Mouse (Mus musculus) Muller cell, postnatal 12 days (primary cell): ENCODE data around the gene Gm2564.
"Not testable (repeated sequence)": the region's sequence is repeated elsewhere in the genome, so short reads cannot be mapped to it uniquely, and the experiment has no call there.

ENCODE experiments used
- DNase-seq: peaks from one replicate; pipeline ENCODE4 v3.0.0-alpha.2; 2015; ENCODE audit errors: inconsistent ontology term

The Gm2564 gene

GRCm38 (mm10) chr4:42629419-42629818 is at the start of gene Gm2564:
Gm2564 (plus strand) TSS chr4:42629719.
- not testable (repeated sequence) for DNase-seq

DNA sequence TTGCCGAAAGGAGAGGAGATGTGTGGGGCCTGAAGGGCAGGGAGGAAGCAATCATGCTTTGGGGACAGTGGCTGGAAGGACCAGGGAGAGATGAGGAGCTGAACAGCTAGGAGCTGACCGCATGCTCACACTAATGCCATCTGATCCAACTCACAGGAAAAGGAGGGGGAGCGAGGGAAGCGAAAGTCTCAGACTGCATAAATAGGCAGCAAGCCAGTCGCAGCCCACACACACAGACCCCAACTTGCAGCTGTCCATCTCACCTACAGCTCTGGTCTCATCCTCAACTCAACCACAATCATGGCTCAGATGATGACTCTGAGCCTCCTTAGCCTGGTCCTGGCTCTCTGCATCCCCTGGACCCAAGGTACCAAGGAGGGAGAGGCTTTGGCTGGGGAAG is 17.6 kb upstream of the Gm2564 start, which contains the start of gene Gm10591:
Gm10591 (plus strand) TSS at position 301 of the 400 bp plus-strand sequence.
- not testable (repeated sequence) for DNase-seq

DNA sequence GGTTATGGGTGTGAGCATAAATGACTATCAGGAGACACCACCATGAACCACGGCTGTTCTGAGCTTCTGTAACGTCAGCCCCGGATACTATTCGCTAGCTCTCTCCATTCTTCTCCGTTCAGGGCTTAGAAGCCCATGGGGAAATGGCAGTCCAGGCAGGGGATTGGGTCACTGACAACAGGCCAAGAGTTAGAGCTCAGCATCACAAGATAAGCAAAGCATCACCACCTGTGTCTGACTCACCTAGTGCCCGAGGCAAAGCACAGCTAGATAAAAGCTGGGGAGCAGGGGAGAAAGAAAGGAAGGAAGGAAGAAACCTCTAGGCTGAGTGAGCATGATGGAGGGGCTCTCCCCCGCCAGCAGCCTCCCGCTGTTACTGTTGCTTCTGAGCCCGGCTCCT is 25.4 kb downstream of the Gm2564 start, which contains the start of gene Ccl27b:
Ccl27b (plus strand) TSS at position 301 of the 400 bp plus-strand sequence.
- not testable (repeated sequence) for DNase-seq

DNA sequence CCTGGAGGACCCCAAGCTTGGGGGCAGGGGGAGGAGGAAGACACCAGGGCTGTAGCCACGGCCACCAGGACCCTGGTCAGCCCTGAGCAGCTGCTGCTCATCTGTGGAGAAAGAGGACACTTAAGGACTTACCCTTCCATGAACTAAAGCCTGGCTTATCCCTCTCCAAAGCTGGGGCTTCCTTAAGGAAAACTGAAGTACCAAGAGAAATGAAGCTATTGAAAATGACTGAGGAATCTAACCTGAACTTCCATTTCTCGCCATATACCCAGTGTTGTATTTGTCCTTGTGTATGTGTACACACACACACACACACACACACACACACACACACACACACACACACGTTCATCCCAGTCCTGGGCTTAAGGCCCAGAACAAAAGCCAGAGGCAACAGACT is 32.3 kb downstream of the Gm2564 start, which contains the start of gene Il11ra2:
Il11ra2 (minus strand) TSS at position 101 of the 400 bp plus-strand sequence.
- DNase-seq = not testable (repeated sequence)

DNA sequence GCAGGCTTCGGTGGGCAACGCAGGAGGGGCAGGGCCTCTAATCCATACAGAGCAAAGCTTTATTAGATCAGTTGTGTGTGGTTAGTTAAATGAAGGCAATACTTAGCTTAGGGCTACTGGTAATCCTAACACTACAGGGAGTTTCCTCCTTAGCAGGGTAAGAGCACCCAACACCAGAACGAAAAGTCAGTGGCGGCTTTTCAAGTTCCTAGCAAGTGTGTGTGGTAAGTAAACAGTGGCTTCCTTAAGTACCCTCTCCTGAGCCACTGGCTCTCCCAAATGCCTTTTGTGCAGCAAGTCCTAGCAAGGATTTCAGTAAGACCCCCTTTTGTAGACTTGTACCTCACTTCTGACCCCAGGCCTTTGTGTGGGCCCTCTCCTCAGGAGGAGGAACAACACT is 45.9 kb downstream of the Gm2564 start:
- not testable (repeated sequence) for DNase-seq

DNA sequence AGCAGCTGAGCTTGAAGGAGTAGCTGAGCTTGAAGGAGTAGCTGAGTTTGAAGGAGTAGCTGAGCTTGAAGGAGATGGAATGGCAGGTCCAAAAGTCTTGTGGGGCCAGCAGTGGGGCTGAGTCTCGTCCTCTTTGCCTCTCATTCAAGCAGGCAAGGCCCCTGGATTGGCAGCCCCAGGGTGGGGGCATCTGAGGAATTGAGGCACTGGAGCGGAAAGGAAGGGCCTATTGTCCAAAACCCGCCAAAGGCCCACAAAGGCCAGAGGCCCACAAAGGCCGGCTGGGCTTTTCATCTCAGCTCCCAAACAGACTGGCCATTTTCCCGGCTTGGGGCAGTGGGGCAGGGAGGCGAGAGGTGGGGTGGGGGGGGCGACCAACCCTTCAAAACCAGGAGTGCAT is 49.8 kb downstream of the Gm2564 start:
- not testable (repeated sequence) for DNase-seq

DNA sequence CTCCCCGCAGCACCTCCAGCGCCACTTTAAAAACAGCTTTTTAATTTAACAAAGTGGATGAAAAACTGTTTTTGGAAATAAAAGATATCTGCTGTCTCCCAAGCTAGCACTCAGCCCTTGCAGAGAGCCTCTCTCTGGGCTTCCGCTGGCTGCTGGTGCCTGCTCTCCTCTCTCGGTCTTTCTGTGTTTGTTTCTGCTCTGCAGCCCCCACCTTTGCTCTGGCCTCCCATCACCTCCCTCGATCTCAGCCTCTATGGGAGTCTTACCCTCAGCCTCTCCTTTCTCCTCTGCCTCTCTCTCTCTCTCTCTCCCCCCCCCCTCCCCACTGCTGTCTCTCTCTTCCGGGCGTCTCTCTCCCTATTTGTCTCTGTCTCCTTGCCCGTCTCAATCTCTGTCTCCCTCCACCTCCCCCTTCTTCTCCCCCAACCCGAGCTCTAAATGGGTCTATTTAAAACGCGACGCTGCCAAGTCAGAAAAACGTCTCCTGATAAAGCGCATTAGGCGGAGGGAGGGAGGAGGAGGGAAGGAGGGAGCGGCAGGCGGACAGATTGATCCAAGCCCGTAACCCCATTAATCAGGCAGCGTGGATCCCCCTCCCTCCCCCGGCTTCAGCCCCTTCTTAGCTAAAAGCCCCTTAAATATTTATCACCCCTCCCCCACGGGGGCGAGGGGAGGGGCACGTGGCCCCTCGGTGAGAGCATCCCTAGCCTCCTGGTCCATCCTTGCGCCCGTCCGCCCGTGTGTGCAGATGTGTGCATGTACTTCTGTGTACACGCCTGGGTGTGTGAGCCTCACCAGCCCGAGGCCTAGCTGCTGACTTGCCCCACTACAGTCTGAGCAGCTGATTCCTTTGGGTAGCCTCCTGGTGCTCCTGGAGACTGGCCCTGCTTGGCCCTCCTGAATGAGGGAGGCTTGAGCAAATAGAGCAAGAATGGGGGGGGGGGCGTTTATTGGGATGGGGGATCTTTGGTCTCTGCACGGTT is 51.1 kb downstream of the Gm2564 start:
- not testable (repeated sequence) for DNase-seq
